Mouse (Mus musculus): ENCODE data around the gene Mgat4c.
"Not testable (repeated sequence)": the region's sequence is repeated elsewhere in the genome, so short reads cannot be mapped to it uniquely, and the experiment has no call there.

Gene Mgat4c

DNA sequence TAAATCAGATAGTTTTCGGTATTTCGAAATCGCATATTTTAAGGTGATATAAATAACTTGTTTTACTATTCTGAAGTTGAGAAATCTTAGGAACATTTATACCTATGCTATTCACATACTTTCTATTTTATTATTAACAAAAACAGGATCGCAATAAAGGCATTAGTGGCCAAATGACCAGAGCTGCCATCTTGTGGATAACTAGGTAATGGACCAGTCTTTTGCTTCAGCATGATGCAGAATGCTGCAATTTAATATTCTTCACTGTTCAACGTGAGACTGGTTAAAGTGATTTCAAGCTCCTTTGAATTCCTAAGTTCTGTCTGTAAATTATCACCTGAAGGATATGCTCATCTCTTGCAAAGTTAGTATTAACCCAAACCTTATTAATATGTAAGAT lies 473.6 kb downstream of the Mgat4c start:
- peak in 1 of 2 experiments; percentile 5 for DNase-seq

DNA sequence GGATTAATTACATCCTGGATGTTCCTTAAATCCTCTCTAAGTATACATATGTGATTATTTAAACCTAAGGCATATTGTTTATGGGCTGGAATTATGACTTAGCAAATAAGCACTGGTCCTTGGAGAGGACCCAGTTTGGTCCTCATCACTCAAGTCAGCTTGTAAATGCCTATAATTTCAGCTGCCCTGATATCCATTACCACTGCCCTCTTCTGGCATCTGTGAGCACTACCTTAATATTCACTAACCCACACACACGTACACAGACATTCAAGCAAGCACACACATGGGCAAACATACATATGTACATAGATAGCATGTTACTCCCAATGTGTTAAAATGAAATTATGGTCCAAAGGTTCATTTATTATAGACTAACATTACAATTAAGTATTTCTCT lies 474.6 kb downstream of the Mgat4c start:
- no peak for DNase-seq

DNA sequence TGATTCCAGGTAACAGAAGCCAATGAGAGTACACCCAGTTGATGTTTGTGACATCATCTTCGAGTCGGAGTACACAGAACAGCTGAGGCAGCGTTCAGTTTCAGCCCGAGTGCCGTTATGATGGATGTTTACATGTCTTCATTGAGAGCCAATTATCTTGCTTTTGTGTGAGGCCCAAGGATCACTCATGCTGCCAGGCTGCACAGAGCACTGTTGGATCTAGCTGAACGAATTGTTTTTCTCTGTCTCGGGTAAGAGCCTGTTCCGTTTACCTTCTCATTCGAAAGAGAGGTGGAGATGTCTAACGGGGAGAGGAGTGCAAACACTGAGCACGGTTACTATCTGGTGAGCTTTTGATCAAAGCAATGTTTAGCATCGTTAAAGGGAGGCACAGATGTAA lies 477.5 kb downstream of the Mgat4c start:
- peak; percentile 25 to 36 for DNase-seq

DNA sequence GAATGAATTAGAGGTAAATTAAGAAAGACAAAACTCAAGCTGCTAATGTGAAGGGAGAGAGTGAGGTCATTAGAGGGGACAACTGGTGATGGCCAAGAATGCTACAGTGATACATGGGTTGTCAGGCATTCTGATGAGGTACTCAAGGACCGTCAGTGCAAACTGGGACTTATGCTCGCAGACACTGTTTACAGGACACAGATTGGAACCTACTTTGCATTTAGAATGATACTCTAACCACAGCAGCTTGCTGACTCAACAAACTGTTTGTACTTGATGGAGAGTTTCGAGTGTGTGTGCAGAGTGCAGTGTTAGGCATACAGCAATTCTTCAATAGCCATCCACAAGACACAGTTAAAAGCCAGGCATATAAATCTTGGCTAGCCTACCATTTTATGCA lies 503.4 kb downstream of the Mgat4c start:
- DNase-seq, result no peak

DNA sequence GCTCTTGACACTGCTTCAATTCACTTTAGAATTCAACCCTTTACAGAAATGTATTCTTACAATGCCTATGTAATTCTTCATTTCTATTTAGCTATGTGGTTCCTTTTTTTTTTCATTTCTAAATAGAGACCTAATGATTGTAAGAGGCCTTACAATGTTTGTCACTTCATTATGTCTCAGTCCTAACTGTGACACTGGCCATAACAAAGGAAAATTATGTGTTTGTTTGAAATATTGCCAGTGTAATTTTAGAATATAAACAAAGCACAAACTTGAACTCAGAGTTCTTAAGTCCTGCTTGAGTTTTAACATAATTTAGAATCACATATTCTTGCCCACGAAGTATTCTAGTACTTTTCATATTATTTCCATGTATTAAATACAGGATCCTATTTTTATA lies 510.4 kb downstream of the Mgat4c start:
- DNase-seq, result no peak

DNA sequence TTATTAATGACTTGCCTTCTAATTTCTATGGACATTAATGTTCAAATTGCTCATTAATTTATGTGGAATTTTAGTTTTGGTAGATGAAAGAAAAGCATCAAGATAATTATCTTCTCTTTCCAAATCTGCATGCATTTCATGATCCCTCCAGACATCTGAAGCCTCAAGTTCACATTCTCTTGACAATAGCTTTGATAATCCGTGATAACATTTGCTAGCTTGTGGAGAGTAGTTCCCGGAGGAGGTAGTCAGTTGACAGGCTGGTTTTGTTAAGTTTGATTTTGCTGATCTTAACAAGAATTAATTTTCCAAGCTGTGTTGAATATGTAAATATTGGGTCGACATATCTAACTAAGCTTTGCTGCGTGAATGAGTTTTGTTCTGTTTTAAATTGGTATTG lies 515.6 kb downstream of the Mgat4c start:
- no peak for DNase-seq

DNA sequence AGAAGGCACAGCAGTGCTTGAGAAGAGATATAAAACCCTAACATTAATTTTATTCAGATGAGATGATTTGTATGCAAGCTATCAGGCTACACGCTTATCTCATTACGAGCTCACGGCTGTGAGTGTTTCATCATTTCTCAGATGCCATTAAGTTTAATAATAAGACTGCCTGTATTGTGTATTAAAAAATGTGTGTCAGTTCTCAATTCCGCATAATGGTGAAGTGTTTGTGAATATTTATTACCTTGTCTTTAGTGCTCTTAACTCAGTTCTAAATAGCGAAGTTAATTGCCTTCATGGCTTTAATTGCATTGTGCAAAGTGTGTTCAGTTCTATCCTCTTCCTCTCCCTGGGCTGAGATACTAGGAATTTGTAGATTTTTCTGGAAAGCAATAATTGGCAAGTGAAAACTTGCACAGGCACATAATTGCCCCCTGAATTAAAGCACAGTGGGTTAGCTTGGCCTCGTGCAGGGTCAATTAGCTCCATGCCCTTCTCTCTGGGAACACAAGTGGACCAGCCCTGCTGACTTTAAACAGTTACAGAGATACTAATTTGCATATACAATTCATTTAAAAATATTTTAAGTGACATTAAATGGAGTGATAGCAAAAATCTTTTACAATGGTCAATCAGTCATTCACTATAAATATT lies 557.4 kb downstream of the Mgat4c start:
- no peak for DNase-seq

DNA sequence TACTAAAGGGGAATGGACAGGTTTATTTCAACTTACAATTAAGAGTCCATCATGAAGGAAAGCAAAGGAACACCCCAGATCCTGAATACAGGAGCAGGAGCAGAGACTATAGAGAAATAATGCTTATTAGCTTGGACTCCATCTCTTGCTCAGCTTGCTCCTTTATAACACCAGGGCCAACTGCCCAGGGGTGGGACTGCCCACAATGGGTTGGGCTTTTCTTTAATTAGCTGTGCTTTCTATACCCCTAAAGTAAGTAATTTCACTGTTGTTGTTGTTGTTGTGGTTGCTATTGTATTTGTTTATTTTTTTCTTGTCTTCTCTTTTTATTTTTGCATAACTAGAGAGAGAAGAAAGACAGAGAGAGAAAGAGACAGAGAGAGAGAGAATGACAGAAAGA lies 562.6 kb downstream of the Mgat4c start:
- no peak for DNase-seq

DNA sequence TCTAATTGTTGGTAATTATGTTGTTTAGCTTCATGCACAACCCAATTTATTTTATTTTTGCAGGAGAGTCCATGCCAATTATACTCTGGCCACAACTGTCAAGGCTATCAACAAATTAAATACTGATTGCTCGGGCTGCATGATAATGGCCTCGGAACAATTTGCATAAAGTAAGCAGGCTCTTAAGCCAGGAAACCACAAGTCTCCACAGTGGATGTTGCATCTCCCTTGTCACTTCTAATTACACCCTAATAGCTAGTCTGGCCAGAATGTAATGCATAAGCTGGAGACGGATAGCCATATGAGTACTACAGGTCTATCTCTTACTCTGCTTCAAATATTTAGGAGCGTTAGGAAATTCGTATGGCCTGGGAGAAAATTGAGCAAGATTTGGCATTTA lies 563.3 kb downstream of the Mgat4c start:
- DNase-seq, result no peak

DNA sequence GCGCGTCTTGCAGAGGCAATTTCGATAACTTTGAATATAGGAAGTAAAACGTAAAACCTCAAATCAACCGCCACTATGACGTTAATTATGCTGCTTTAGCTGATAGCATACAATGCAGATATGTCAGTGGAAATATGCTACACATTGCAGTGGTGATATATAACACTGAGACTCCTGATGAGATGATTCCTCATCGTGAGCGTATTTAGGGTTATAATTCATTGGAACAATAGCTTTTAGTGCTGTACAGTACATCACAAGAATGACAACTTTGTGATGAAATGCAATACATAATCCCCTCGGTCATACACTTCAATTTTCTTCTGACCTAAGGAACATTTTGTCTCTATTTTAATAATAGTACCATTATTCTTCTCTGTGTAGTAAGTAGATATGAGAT lies 564.0 kb downstream of the Mgat4c start:
- DNase-seq, result no peak

DNA sequence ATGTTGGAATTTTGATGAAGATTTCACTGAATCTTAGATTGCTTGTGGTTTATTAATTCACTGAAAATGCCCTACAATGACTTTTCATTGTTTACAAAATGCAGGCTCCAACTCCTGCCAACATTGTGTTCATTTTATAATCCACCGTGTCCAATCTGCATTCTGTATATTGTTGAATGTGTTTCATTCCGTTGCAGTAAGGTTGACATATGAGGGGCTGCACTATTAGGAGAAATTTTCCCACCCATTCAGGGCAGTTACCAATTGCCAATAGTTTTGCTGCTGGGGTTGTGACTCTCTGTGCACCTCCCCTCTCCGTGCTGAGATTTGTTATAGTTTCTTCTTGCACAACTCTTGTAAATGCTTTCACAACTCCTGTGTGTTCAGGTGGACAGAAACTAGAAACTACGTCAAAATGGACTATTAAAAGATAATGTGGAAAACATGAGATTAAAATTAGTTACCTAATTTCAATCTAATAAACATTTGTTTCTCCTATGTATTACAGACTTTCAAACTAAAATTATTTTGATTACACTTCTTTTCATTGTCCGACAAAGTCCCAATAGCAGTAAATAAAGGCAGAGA lies 627.7 kb downstream of the Mgat4c start:
- DNase-seq, result no peak

DNA sequence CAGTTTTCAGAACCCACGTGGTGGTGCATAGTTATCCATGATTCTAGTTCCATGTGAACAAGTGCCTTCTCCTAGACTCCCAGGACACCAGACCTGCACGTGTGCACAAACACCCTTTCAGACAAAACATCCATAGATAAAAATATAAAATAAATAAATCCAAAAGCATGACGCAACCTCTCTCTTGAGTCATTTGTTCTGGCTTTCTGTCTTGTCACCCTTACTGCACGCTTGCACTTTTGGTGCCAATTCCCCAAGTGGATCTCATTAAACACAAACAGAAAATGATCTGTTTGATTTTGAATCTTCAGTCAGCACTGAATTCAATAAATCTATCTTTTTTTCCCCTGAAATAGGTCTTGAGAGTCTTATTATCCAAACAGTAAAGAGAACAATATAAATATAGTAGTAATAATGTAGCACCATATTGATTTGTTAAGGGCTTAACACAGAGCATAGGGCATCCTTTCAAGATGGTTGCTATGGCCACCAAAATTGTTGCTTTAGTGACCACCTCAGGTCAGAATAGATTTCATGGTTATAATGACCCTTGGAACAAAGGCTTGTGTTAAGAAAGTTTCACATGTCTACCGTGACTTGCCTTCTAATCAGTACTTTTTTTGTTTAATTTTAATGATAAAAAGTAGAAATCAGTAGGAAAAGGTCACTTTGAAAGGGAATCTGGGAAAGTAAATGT lies 684.5 kb downstream of the Mgat4c start:
- no peak for DNase-seq

DNA sequence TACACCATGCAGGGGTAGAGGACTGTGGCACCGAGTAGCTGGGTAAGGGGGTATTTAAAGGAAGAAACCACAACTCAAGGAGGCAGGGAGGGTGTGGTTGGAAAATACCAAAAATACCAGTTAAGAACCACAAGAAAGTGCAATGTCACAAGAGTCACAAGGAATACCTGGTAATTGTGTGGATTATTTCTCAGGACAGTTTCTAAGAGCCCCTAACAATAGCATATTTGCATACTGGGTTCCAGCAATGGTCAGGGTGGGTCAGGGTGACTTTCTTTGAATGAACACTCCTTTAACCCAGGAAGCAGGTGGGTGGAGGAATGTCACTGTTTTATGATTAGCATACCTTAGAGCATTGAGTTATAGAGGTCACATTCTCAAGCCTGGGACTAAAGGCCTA lies 689.3 kb downstream of the Mgat4c start:
- DNase-seq, result no peak

DNA sequence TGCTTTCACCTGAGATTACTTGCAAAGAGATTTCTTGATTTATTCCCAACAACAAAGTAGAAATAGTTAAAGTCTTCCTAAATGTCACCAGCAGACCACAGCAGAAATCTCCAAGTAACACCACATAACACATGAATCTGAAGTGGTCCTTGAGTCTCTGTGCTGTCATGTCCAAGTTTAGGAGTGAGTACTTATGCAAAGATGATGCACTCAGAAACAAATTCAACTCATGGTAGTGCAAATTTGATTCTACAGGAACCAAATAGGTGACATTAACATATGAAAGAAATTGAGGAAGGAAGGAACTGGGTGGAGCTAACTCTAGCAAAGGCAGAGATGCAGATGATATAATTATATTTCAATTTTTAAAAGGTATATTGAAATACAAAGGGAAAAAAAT lies 690.8 kb downstream of the Mgat4c start:
- DNase-seq, result no peak

DNA sequence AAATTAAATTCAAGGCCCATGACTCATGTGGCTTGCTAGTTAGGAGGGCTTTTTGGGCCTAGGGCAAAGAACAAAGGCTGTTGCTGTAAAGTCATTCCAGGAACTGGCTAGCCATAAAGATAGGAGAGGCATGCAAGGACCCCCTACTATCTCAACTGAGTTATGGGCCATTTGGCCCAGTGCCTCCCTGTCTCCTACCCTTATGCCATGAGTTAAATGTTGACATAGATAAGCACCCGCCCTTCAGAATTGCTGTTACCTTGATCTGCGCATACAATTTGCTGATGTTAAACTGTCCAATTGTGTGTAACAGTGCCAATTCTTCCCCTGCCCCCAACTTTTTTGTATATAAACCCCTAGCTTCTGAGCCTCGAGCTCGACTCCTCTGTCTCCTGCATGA lies 692.8 kb downstream of the Mgat4c start:
- no peak for DNase-seq

DNA sequence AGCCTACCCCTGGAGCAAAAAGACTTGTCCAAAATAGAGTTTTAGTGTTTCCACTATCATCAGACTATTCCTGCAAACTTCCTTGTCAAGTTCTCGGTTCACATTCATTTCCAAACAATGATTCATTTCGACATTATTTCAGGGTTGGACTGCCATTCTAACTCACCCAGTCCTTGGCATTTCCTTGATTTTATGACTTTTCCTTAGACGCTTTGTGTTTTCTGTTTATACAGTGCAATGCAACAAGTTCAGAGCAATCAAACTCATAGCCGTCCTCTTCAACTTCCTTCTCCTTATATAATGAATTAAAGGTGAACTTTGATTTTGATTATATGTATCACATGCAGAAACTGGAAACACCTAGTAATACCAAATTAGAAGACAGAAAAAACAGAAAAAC lies 696.1 kb downstream of the Mgat4c start:
- DNase-seq, result no peak

DNA sequence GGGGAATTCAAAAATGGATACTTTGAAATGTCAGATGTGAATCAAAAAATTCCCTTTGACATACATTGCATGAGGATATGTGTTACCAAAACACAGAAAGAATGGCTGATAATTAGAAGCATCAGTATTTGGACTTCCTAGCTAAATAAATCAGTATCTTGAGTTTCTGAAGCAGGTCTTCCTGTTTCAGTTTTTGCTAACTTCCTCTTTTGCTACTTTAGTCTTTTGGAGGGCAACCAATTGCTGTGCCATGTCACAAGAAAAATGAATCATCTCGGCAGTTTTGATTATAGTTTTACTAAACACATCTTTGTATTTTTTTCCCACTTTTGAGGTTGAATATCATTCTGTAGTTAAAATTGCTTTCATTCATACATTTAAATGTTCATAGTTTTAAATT lies 707.9 kb downstream of the Mgat4c start:
- DNase-seq, result no peak

DNA sequence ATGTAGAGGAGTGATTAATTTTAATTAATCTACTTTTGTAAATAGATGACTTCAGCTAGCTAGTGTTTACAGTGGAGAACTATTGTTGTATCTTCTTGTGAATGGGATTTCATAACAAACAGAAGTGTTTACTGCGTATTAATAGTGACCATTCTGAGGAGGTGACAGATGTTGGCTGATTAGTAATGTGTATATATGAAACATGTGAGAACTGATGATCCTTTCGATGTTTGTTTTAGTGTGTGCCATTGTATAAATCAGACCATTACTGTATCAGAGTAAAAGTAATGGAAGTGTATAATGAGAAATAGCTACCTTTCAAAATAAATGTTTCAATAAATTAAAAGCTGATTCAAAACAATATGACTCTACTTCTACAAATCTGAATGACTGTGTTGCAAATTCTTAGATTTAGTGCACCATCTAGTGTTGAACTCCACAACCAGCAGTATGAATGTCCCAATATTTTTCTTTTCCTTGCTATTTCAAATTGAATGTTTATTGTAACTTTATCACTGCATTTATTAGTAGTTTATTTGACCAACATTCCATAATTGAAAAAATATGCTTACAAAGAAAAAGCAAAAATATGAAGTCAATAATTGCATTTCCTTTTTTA lies 736.5 kb downstream of the Mgat4c start:
- DNase-seq, result no peak

DNA sequence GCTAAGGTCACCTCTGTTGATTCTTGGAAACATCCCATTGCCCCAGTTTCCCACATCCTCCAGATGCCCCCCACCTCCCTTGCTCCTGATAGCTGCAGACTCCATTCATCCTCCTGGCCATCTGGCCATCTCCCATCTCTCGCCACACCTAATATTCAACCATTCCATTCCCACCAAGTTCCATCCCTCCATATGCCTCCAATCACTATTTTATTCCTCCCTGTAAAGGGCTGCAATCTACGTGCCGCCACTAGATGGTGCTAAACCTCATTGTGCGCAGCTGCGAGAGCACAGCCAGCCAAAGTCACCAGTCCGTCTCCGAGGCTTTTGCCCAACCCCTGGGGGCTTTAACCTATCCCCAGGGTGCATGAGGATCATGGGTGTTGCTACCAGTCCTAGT lies 753.8 kb downstream of the Mgat4c start:
- DNase-seq, result peak; percentile 42 to 67

DNA sequence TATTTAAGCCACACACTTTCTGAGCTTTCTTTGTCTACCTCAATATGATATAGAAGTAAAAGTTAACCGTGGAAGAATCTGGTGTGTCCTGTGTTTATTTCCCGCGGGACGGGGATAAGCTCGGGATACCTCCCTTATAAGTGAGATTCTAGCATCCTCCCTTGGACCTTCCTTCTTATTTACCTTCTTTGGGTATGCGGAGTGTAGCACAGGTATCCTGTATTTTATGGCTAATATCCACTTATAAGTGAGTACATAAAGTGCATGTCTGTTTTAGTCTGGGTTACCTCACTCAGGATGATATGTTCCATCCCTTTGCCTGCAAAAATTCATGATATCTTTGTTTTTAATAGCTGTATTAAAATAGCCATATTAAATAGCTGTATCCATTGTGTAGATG lies 754.2 kb downstream of the Mgat4c start:
- DNase-seq, result not testable (repeated sequence)
